Mouse (Mus musculus): ENCODE measurements at regions not wholly inside any gene's neighbourhood (a gene's known extent, or its start where the extent isn't known, plus 50 kb on each side); places are given as distances from the start of the nearest gene placed in this dataset.

GRCm38 (mm10) chr16:30743566-30743965, 144.0 kb downstream of the Fam43a start:
- no peak overlapping the region for H3K27ac ChIP-seq (ENCODE audit: insufficient read depth, low read depth, low read length)
- TF ChIP-seq CTCF (IDR thresholded peaks at IDR 0.05; ENCODE audit: low read depth, low read length) (no peak), POLR2A (IDR thresholded peaks at IDR 0.05; ENCODE audit: borderline replicate concordance, low read depth, low read length) (no peak)
- no peaks in the 10 kb centered on the region for H3K4me1 ChIP-seq (ENCODE audit: control insufficient read depth, insufficient read depth, low read length)

GRCm38 (mm10) chr16:30744237-30744636, 144.7 kb downstream of the Fam43a start:
- H3K27ac ChIP-seq (ENCODE audit: insufficient read depth, low read depth, low read length), result no peak overlapping the region

More at GRCm38 (mm10) chr16:30743566-30743965, 144.0 kb downstream of the Fam43a start:
- no peak overlapping the region for H3K4me3 ChIP-seq (ENCODE audit: insufficient read depth, low read length)

GRCm38 (mm10) chr16:30745598-30746181, 146.2 kb downstream of the Fam43a start:
- H3K4me3 ChIP-seq (ENCODE audit: insufficient read depth, low read length), result no peak overlapping the region
- no peak overlapping the region for H3K27ac ChIP-seq (ENCODE audit: insufficient read depth, low read depth, low read length)
- H3K4me1 ChIP-seq (ENCODE audit: control insufficient read depth, insufficient read depth, low read length), result no peaks in the 10 kb centered on the region
- no peak for TF ChIP-seq CTCF (IDR thresholded peaks at IDR 0.05; ENCODE audit: low read depth, low read length)
- TF ChIP-seq POLR2A (IDR thresholded peaks at IDR 0.05; ENCODE audit: borderline replicate concordance, low read depth, low read length), result no peak

More at GRCm38 (mm10) chr16:30744237-30744636, 144.7 kb downstream of the Fam43a start:
- no peak overlapping the region for H3K4me3 ChIP-seq (ENCODE audit: insufficient read depth, low read length)
- no peak for TF ChIP-seq CTCF (IDR thresholded peaks at IDR 0.05; ENCODE audit: low read depth, low read length)
- no peak for TF ChIP-seq POLR2A (IDR thresholded peaks at IDR 0.05; ENCODE audit: borderline replicate concordance, low read depth, low read length)
- no peaks in the 10 kb centered on the region for H3K4me1 ChIP-seq (ENCODE audit: control insufficient read depth, insufficient read depth, low read length)

GRCm38 (mm10) chr16:30746211-30746610, 146.7 kb downstream of the Fam43a start:
- Histone ChIP-seq H3K4me1 (ENCODE audit: control insufficient read depth, insufficient read depth, low read length) (no peaks in the 10 kb centered on the region), H3K4me3 (ENCODE audit: insufficient read depth, low read length) (no peak overlapping the region), H3K27ac (ENCODE audit: insufficient read depth, low read depth, low read length) (no peak overlapping the region)
- TF ChIP-seq CTCF (IDR thresholded peaks at IDR 0.05; ENCODE audit: low read depth, low read length), result no peak
- no peak for TF ChIP-seq POLR2A (IDR thresholded peaks at IDR 0.05; ENCODE audit: borderline replicate concordance, low read depth, low read length)

- Histone ChIP-seq H3K4me1 (ENCODE audit: control insufficient read depth, insufficient read depth, low read length) (no peaks in the 10 kb centered on the region), H3K4me3 (ENCODE audit: insufficient read depth, low read length) (no peak overlapping the region), H3K27ac (ENCODE audit: insufficient read depth, low read depth, low read length) (no peak overlapping the region)
- no peak for TF ChIP-seq POLR2A (IDR thresholded peaks at IDR 0.05; ENCODE audit: borderline replicate concordance, low read depth, low read length)
- no peak for TF ChIP-seq CTCF (IDR thresholded peaks at IDR 0.05; ENCODE audit: low read depth, low read length)
Measured at GRCm38 (mm10) chr16:30749841-30750240, 150.3 kb downstream of the Fam43a start.

GRCm38 (mm10) chr16:30755771-30756170, 156.2 kb downstream of the Fam43a start:
- Histone ChIP-seq H3K4me1 (ENCODE audit: control insufficient read depth, insufficient read depth, low read length) (no peaks in the 10 kb centered on the region), H3K4me3 (ENCODE audit: insufficient read depth, low read length) (no peak overlapping the region), H3K27ac (ENCODE audit: insufficient read depth, low read depth, low read length) (no peak overlapping the region)
- TF ChIP-seq CTCF (IDR thresholded peaks at IDR 0.05; ENCODE audit: low read depth, low read length), result no peak
- TF ChIP-seq POLR2A (IDR thresholded peaks at IDR 0.05; ENCODE audit: borderline replicate concordance, low read depth, low read length), result no peak

- Histone ChIP-seq H3K27ac (ENCODE audit: insufficient read depth, low read depth, low read length) (no peak overlapping the region), H3K4me3 (ENCODE audit: insufficient read depth, low read length) (no peak overlapping the region), H3K4me1 (ENCODE audit: control insufficient read depth, insufficient read depth, low read length) (no peaks in the 10 kb centered on the region)
- TF ChIP-seq POLR2A (IDR thresholded peaks at IDR 0.05; ENCODE audit: borderline replicate concordance, low read depth, low read length) (no peak), CTCF (IDR thresholded peaks at IDR 0.05; ENCODE audit: low read depth, low read length) (no peak)
Measured at GRCm38 (mm10) chr16:30756678-30757077, 157.2 kb downstream of the Fam43a start.

- no peak overlapping the region for H3K4me3 ChIP-seq (ENCODE audit: insufficient read depth, low read length)
- TF ChIP-seq POLR2A (IDR thresholded peaks at IDR 0.05; ENCODE audit: borderline replicate concordance, low read depth, low read length), result no peak
- TF ChIP-seq CTCF (IDR thresholded peaks at IDR 0.05; ENCODE audit: low read depth, low read length), result no peak
- no peaks in the 10 kb centered on the region for H3K4me1 ChIP-seq (ENCODE audit: control insufficient read depth, insufficient read depth, low read length)
- H3K27ac ChIP-seq (ENCODE audit: insufficient read depth, low read depth, low read length), result no peak overlapping the region
Measured at GRCm38 (mm10) chr16:30757556-30757955, 158.0 kb downstream of the Fam43a start.

- no peak overlapping the region for H3K4me3 ChIP-seq (ENCODE audit: insufficient read depth, low read length)
- H3K4me1 ChIP-seq (ENCODE audit: control insufficient read depth, insufficient read depth, low read length), result no peaks in the 10 kb centered on the region
- no peak for TF ChIP-seq POLR2A (IDR thresholded peaks at IDR 0.05; ENCODE audit: borderline replicate concordance, low read depth, low read length)
- no peak for TF ChIP-seq CTCF (IDR thresholded peaks at IDR 0.05; ENCODE audit: low read depth, low read length)
- H3K27ac ChIP-seq (ENCODE audit: insufficient read depth, low read depth, low read length), result no peak overlapping the region
Measured at GRCm38 (mm10) chr16:30758041-30758440, 158.5 kb downstream of the Fam43a start.

- H3K4me1 ChIP-seq (ENCODE audit: control insufficient read depth, insufficient read depth, low read length), result no peaks in the 10 kb centered on the region
- TF ChIP-seq POLR2A (IDR thresholded peaks at IDR 0.05; ENCODE audit: borderline replicate concordance, low read depth, low read length) (no peak), CTCF (IDR thresholded peaks at IDR 0.05; ENCODE audit: low read depth, low read length) (no peak)
Measured at GRCm38 (mm10) chr16:30759503-30759902, 160.0 kb downstream of the Fam43a start.

More at GRCm38 (mm10) chr16:30759503-30759902, 160.0 kb downstream of the Fam43a start:
- H3K4me3 ChIP-seq (ENCODE audit: insufficient read depth, low read length), result no peak overlapping the region
- H3K27ac ChIP-seq (ENCODE audit: insufficient read depth, low read depth, low read length), result no peak overlapping the region

Data from bone marrow macrophage, adult 2 months (primary cell).